In genomic region chr11:50546456-50547144, GRCm38 (mm10) we compare ENCODE assay signal across 11 mouse cellular contexts. TPM values are rescaled to one million over a fixed set of nuclear protein-coding genes. Genes with fewer than 3 reads are reported as not detected.
DNase-seq lines count a peak whose midpoint lies in the region; ATAC-seq and TF ChIP-seq lines count a peak whose summit lies in the region.
"Had no signal": no experiment of that assay in that cellular context is flagged by ENCODE, and none has a peak within 500 bp of the region (broad histone marks: within the 10 kb centered on the region; RNA-seq: fewer than 3 reads in every experiment).

No protein-coding gene starts in this region.

- H3K9me3 ChIP-seq in lung, embryonic 14.5 days (ENCODE audit: low read depth, low read length): no peaks in the 10 kb centered on the region
- H3K9me3 ChIP-seq: heart, embryonic 15.5 days; neural tube, embryonic 12.5 days had no signal

- no peak overlapping the region for H3K9ac ChIP-seq in lung, embryonic 14.5 days
- H3K9ac ChIP-seq: heart, embryonic 15.5 days; neural tube, embryonic 12.5 days had no signal

- no peaks in the 10 kb centered on the region for H3K36me3 ChIP-seq in lung, embryonic 14.5 days (ENCODE audit: insufficient read depth)
- H3K36me3 ChIP-seq: heart, embryonic 15.5 days; neural tube, embryonic 12.5 days had no signal

- TF ChIP-seq CTCF in lung, embryonic 14.5 days (IDR thresholded peaks at IDR 0.05; ENCODE audit: low read depth): no peak
- TF ChIP-seq CTCF in lung, adult 2 months (IDR thresholded peaks at IDR 0.05; ENCODE audit: insufficient read depth, low read length): no peak
- TF ChIP-seq CTCF in layer of hippocampus, adult 2 months (conservative IDR thresholded peaks at IDR 0.05): no peak

- H3K4me3 ChIP-seq in lung, embryonic 14.5 days (ENCODE audit: low read depth, low read length): no peak overlapping the region
- H3K4me3 ChIP-seq in lung, adult 2 months (replicated peaks; ENCODE audit: extremely low read depth, low read depth, low read length): no peak overlapping the region
- H3K4me3 ChIP-seq in layer of hippocampus, adult 2 months: no peak overlapping the region
- H3K4me3 ChIP-seq: heart, embryonic 15.5 days; neural tube, embryonic 12.5 days had no signal

- no peak overlapping the region for H3K27ac ChIP-seq in lung, embryonic 14.5 days (ENCODE audit: low read depth)
- peak overlapping the region; percentile 56; the same call in 1 of the 2 replicates for H3K27ac ChIP-seq in layer of hippocampus, adult 2 months
- H3K27ac ChIP-seq: heart, embryonic 15.5 days; neural tube, embryonic 12.5 days had no signal

- peak; percentile 9 for DNase-seq in lung, embryonic 14.5 days
- DNase-seq in lung, adult 2 months: no peak
- peak; percentile 17 for DNase-seq in cerebellum, adult 8-10 months
- peak; percentile 56 to 67 for DNase-seq in layer of hippocampus, adult 2 months (ENCODE audit: low spot score in 2 of 2)
- DNase-seq in right cerebral cortex, postnatal 14 days: peak; percentile 69
- DNase-seq in ovary, postnatal 10 days (ENCODE audit: low spot score): no peak
- no peak for DNase-seq in liver
- DNase-seq in thymus, postnatal 36 days: no peak
- DNase-seq: thymus, postnatal 14 days had no signal

- no peaks in the 10 kb centered on the region for H3K27me3 ChIP-seq in lung, embryonic 14.5 days (ENCODE audit: insufficient read depth, low read length)
- H3K27me3 ChIP-seq: heart, embryonic 15.5 days; neural tube, embryonic 12.5 days had no signal

- no peak for ATAC-seq in lung, embryonic 14.5 days (ENCODE audit: insufficient read depth)

- H3K4me2 ChIP-seq in lung, embryonic 14.5 days: no peak overlapping the region
- H3K4me2 ChIP-seq: heart, embryonic 15.5 days; neural tube, embryonic 12.5 days had no signal

- no peaks in the 10 kb centered on the region for H3K4me1 ChIP-seq in lung, embryonic 14.5 days (ENCODE audit: insufficient read depth)
- H3K4me1 ChIP-seq in lung, adult 2 months (ENCODE audit: control insufficient read depth, insufficient read depth, low read length): no peaks in the 10 kb centered on the region
- H3K4me1 ChIP-seq: heart, embryonic 15.5 days; neural tube, embryonic 12.5 days had no signal

- 74% methylated on average over 11 of the region's 11 CpGs for WGBS in lung, embryonic 14.5 days
- 69% methylated on average over 11 of the region's 11 CpGs for WGBS in lung, adult 2 months

- TF ChIP-seq POLR2A in lung, adult 2 months (IDR thresholded peaks at IDR 0.05; ENCODE audit: borderline replicate concordance, extremely low read depth, low read depth, low read length): no peak

RNA-seq across cellular contexts. Expression of gene Adamts2, which starts 55.3 kb away (rescaled TPM):
- 9.5 and 10.9 TPM in 2 replicates for polyA plus RNA-seq in lung, embryonic 14.5 days (2014; fragmentation: Nextera tagmentation; extraction: Ambion mirVana)
- polyA plus RNA-seq in lung, adult 2 months (2012; rRNA removed): 27.4 and 32.8 TPM in 2 replicates
- 10 to 100 TPM; 14.5 to 15.4 TPM for total RNA-seq in layer of hippocampus, adult 2 months (2021)

Comparison
In these comparisons a context has a peak if more than half of its experiments do, and no peak if none do; other contexts are left out.
1. DNase-seq: peak in lung, embryonic 14.5 days (single experiment), cerebellum, adult 8-10 months (single experiment), layer of hippocampus, adult 2 months (2 of 2) and right cerebral cortex, postnatal 14 days (single experiment); none in lung, adult 2 months (single experiment), ovary, postnatal 10 days (single experiment), liver (single experiment) and thymus, postnatal 36 days (0 of 2).